Mouse (Mus musculus) bone marrow macrophage, adult 2 months (primary cell): ENCODE measurements around the gene Cfap97.

Experiments used
- CTCF ChIP-seq: IDR thresholded peaks from 2 replicates; pipeline ENCODE4 v1.5.1; 2012; ENCODE audit warnings: low read depth, mild to moderate bottlenecking, low read length, moderate library complexity
- POLR2A ChIP-seq: IDR thresholded peaks from 2 replicates; pipeline ENCODE4 v1.6.1; 2012; ENCODE audit warnings: mild to moderate bottlenecking, low read depth, low read length, borderline replicate concordance

DNA sequence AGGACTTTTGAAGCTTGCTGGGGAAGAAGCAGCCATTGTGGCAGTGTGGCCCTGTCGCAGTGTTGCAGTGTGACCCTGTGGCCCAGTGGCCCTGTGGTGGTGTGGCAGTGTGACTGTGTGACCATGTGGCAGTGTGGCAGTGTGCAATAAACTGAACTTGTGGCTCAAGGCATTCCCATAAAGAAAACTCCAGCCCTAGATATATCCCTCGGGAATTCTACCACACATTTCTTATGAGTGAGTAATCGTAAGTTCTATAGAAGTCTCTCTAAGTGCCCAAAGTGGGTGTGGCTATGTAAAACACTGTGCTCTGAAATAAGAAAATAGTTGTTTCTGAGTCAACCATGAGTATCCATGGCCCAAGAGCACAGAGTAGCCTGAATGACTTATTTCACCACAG is 73.9 kb downstream of the Cfap97 start:
- TF ChIP-seq POLR2A (no peak), CTCF (no peak)
